Mouse (Mus musculus) megakaryocyte progenitor cell, adult 5-6 weeks (primary cell): Measurements from ENCODE around the gene Zfp595. TPM values are rescaled to one million over a fixed set of nuclear protein-coding genes. Genes with fewer than 3 reads are reported as not detected.

Source experiments
- ATAC-seq: replicated peaks from 2 replicates; pipeline ENCODE4 v1.8.0; 2016; ENCODE audit warnings: mild to moderate bottlenecking, moderate TSS enrichment, inconsistent platforms; ENCODE audit not compliant: poor library complexity
- total RNA-seq, 2 experiments: library from RNA; stranded (forward) in 1 of 2; stranded (reverse) in 1 of 2; fragments of 157-497, 149-512 nt in 1 of 2; fragments of 200-1000 nt in 1 of 2; gene quantifications; 2 replicates each; pipeline versions ENCODE4 v1.2.3 to v1.2.4; 2015 to 2017

The Zfp595 gene
- total RNA-seq (2015) (5.7 and 8.7 TPM in 2 replicates), total RNA-seq (2017) (3.7 and 8.6 TPM in 2 replicates)

GRCm38 (mm10) chr13:67332019-67332724 lies at the start of gene Zfp595:
Gene Zfp595 (minus strand): TSS chr13:67332570.
- peak; percentile 96 for ATAC-seq

- ATAC-seq, result peak; percentile 71
These were observed 43.9 kb upstream of the Zfp595 start for GRCm38 (mm10) chr13:67376255-67376654.

- peak; percentile 92 for ATAC-seq
These were observed 42.9 kb upstream of the Zfp595 start, which contains the start of the genes Gm28041 and Zfp456 for GRCm38 (mm10) chr13:67375050-67375911. Gene Gm28041 (minus strand): TSS chr13:67375733. Gene Zfp456 (minus strand): TSS chr13:67375810.

- peak; percentile 94 for ATAC-seq
These were observed 27.9 kb upstream of the Zfp595 start, which contains the start of the genes Gm28044 and Zfp953 for GRCm38 (mm10) chr13:67360131-67360744. Gene Gm28044 (minus strand): TSS chr13:67360536. Gene Zfp953 (minus strand): TSS chr13:67360605.

GRCm38 (mm10) chr13:67351854-67352253 lies 19.5 kb upstream of the Zfp595 start:
- ATAC-seq, result peak; percentile 72

- ATAC-seq, result peak; percentile 89
These were observed 11.1 kb upstream of the Zfp595 start for GRCm38 (mm10) chr13:67343422-67343821.

- ATAC-seq, result peak; percentile 15; the same call in 1 of the 2 replicates
These were observed 507 bp upstream of the Zfp595 start for GRCm38 (mm10) chr13:67332877-67333276.

- peak; percentile 7 for ATAC-seq
These were observed 25.7 kb downstream of the Zfp595 start for GRCm38 (mm10) chr13:67306718-67307117.

- ATAC-seq, result peak; percentile 97
These were observed 26.3 kb downstream of the Zfp595 start, which contains the start of gene Zfp457 for GRCm38 (mm10) chr13:67305822-67306672. Gene Zfp457 (minus strand): TSS chr13:67306485.

GRCm38 (mm10) chr13:67278314-67278713 lies 54.1 kb downstream of the Zfp595 start, which contains the start of gene Zfp458:
Gene Zfp458 (minus strand): TSS chr13:67278466.
- ATAC-seq, result no peak

GRCm38 (mm10) chr13:67269383-67270065 lies 62.8 kb downstream of the Zfp595 start:
- peak; percentile 46 for ATAC-seq

GRCm38 (mm10) chr13:67268568-67269369 lies 63.6 kb downstream of the Zfp595 start:
- ATAC-seq, result peak; percentile 99

Other genes starting within 250 kb of the Zfp595 start
- gene Zfp708, start 234.6 kb downstream of the Zfp595 start, total RNA-seq (2015), result 5.6 and 6.9 TPM in 2 replicates
- 1.0 and 4.0 TPM in 2 replicates for gene Zfp708, start 234.6 kb downstream of the Zfp595 start, total RNA-seq (2017)
- gene Gm28557, start 224.0 kb downstream of the Zfp595 start, total RNA-seq (2015), result 2.1 and 3.0 TPM in 2 replicates
- 3.9 and 4.6 TPM in 2 replicates for gene Gm28557, start 224.0 kb downstream of the Zfp595 start, total RNA-seq (2017)
- 1.3 and 1.6 TPM in 2 replicates for gene Rslcan18, start 216.3 kb downstream of the Zfp595 start, total RNA-seq (2015)
- gene Rslcan18, start 216.3 kb downstream of the Zfp595 start, total RNA-seq (2017), result 0.20 TPM in 1 of 2 replicates, not detected in the other
- 4.1 and 4.7 TPM in 2 replicates for gene Zfp759, start 210.9 kb downstream of the Zfp595 start, total RNA-seq (2015)
- gene Zfp759, start 210.9 kb downstream of the Zfp595 start, total RNA-seq (2017), result 4.3 and 8.5 TPM in 2 replicates
- 6.4 and 8.3 TPM in 2 replicates for gene Rsl1, start 159.4 kb downstream of the Zfp595 start, total RNA-seq (2015)
- 4.9 and 7.2 TPM in 2 replicates for gene Rsl1, start 159.4 kb downstream of the Zfp595 start, total RNA-seq (2017)
- 2.2 and 4.7 TPM in 2 replicates for gene Zfp455, start 138.1 kb downstream of the Zfp595 start, total RNA-seq (2015)
- 0.58 and 3.6 TPM in 2 replicates for gene Zfp455, start 138.1 kb downstream of the Zfp595 start, total RNA-seq (2017)
- gene Zfp458, start 54.1 kb downstream of the Zfp595 start, total RNA-seq (2015), result 8.0 and 8.1 TPM in 2 replicates
- 5.7 and 6.4 TPM in 2 replicates for gene Zfp458, start 54.1 kb downstream of the Zfp595 start, total RNA-seq (2017)
- gene Zfp457, start 26.1 kb downstream of the Zfp595 start, total RNA-seq (2015), result 0.24 and 0.81 TPM in 2 replicates
- 1.6 TPM in 1 of 2 replicates, not detected in the other for gene Zfp457, start 26.1 kb downstream of the Zfp595 start, total RNA-seq (2017)
- 0.72 and 1.5 TPM in 2 replicates for gene Gm28044, start 28.0 kb upstream of the Zfp595 start, total RNA-seq (2015)
- 17.2 and 21.1 TPM in 2 replicates for gene Gm28044, start 28.0 kb upstream of the Zfp595 start, total RNA-seq (2017)
- gene Zfp953, start 28.0 kb upstream of the Zfp595 start, total RNA-seq (2015), result 10.4 and 12.6 TPM in 2 replicates
- 7.4 and 10.9 TPM in 2 replicates for gene Zfp953, start 28.0 kb upstream of the Zfp595 start, total RNA-seq (2017)
- 1.7 and 2.1 TPM in 2 replicates for gene Gm28041, start 43.2 kb upstream of the Zfp595 start, total RNA-seq (2015)
- 1.00 and 1.2 TPM in 2 replicates for gene Gm28041, start 43.2 kb upstream of the Zfp595 start, total RNA-seq (2017)
- 4.8 and 5.2 TPM in 2 replicates for gene Zfp456, start 43.2 kb upstream of the Zfp595 start, total RNA-seq (2015)
- gene Zfp456, start 43.2 kb upstream of the Zfp595 start, total RNA-seq (2017), result 3.5 and 4.8 TPM in 2 replicates
- gene Zfp429, start 67.2 kb upstream of the Zfp595 start, total RNA-seq (2015), result 10.0 and 10.4 TPM in 2 replicates
- 5.2 and 10.9 TPM in 2 replicates for gene Zfp429, start 67.2 kb upstream of the Zfp595 start, total RNA-seq (2017)
- 2.2 and 2.5 TPM in 2 replicates for gene Zfp459, start 88.8 kb upstream of the Zfp595 start, total RNA-seq (2015)
- 0.27 and 0.67 TPM in 2 replicates for gene Zfp459, start 88.8 kb upstream of the Zfp595 start, total RNA-seq (2017)
- 7.3 and 13.1 TPM in 2 replicates for gene Zfp874a, start 119.1 kb upstream of the Zfp595 start, total RNA-seq (2015)
- gene Zfp874a, start 119.1 kb upstream of the Zfp595 start, total RNA-seq (2017), result 10.3 and 13.5 TPM in 2 replicates
- gene Zfp874b, start 151.7 kb upstream of the Zfp595 start, total RNA-seq (2015), result 7.8 and 10.4 TPM in 2 replicates
- gene Zfp874b, start 151.7 kb upstream of the Zfp595 start, total RNA-seq (2017), result 5.9 and 8.1 TPM in 2 replicates
- gene Zfp58, start 168.0 kb upstream of the Zfp595 start, total RNA-seq (2015), result 8.5 and 11.6 TPM in 2 replicates
- 12.3 and 14.5 TPM in 2 replicates for gene Zfp58, start 168.0 kb upstream of the Zfp595 start, total RNA-seq (2017)
- not detected in 2 replicates for gene Gm26965, start 193.6 kb upstream of the Zfp595 start, total RNA-seq (2015)
- gene Gm26965, start 193.6 kb upstream of the Zfp595 start, total RNA-seq (2017), result not detected in 2 replicates
- 25.4 and 25.5 TPM in 2 replicates for gene Zfp87, start 193.6 kb upstream of the Zfp595 start, total RNA-seq (2015)
- gene Zfp87, start 193.6 kb upstream of the Zfp595 start, total RNA-seq (2017), result 12.9 and 22.4 TPM in 2 replicates
- gene Zfp748, start 221.3 kb upstream of the Zfp595 start, total RNA-seq (2015), result 14.2 and 15.3 TPM in 2 replicates
- 11.5 and 21.2 TPM in 2 replicates for gene Zfp748, start 221.3 kb upstream of the Zfp595 start, total RNA-seq (2017)